Mouse (Mus musculus): Measurements from ENCODE around the gene Cdk6. TPM values are rescaled to one million over a fixed set of nuclear protein-coding genes. Genes with fewer than 3 reads are reported as not detected.

Cdk6 gene
- polyA plus RNA-seq (2012; fragmentation: generic; extraction: Trizol): 8.9 TPM

DNA sequence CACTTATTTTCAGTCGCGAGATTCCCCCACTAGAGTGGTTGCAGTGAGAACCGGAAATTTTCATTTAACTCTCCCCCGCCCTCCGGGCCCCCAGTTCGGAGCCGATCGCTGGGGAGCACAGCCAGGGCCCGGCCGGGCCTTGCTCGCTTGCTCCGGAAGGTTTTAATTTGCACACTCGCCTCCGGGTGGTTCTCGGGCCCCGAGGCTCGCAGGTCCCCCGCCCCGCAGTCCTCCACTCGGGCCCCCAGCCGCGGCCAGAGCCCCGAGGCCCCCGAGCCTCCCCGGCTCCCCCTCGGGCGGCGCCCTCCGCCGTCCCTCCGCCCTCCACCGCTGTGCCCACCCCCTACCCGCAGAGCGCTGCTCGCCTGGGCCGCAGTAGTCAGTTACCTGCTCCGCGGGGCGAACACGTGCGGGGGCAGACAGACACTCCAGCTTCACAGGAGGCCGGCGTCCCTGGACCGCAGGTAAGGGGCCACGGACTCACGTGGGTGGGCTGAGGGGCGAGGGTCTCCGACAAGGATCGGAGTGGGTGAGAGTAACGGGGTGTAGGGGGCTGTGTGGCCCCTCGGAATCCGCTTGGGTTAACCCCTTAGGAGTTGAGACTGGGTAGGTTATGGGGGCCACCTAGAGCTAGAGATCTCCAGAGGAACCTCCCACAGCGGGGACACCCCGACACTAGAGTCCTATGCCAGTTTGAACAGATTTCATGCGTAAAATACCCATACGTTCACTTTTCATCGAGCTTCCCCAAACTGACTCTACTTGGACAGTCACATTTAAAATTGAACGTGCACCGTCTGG is at the start of gene Cdk6:
Gene Cdk6 (plus strand): TSS at position 375 of the 801 bp plus-strand sequence.
- H3ac ChIP-seq (ENCODE audit: control insufficient read depth, insufficient read length): peak within 1 kb of the TSS; percentile 74
- H3K36me3 ChIP-seq (ENCODE audit: control insufficient read depth, insufficient read depth): no peaks in the 10 kb centered on the region
- peak within 1 kb of the TSS; percentile 84 for H3K4me2 ChIP-seq (ENCODE audit: low read depth)
- H3K27me3 ChIP-seq (ENCODE audit: control insufficient read depth, insufficient read depth, insufficient read length): no peaks in the 10 kb centered on the region
- peaks cover 29% of the 10 kb centered on the region for H3K79me2 ChIP-seq (ENCODE audit: control insufficient read depth, insufficient read depth)
- H3K4me3 ChIP-seq: peak within 1 kb of the TSS; percentile 99
- TF ChIP-seq POLR2A (IDR thresholded peaks at IDR 0.05; ENCODE audit: insufficient read length, low read depth) (peak; percentile 54), CEBPB (IDR thresholded peaks at IDR 0.05; ENCODE audit: insufficient read depth, poor library complexity, severe bottlenecking) (no peak), TCF12 (IDR thresholded peaks at IDR 0.05; ENCODE audit: insufficient read depth, poor library complexity, severe bottlenecking) (no peak), SRF (IDR thresholded peaks at IDR 0.05; ENCODE audit: control insufficient read depth, insufficient read length, low read depth) (no peak)

GRCm38 (mm10) chr5:3293666-3294065 is 47.6 kb upstream of the Cdk6 start:
- H3K36me3 ChIP-seq (ENCODE audit: control insufficient read depth, insufficient read depth): no peaks in the 10 kb centered on the region
- H3K79me2 ChIP-seq (ENCODE audit: control insufficient read depth, insufficient read depth): no peaks in the 10 kb centered on the region
- no peaks in the 10 kb centered on the region for H3K27me3 ChIP-seq (ENCODE audit: control insufficient read depth, insufficient read depth, insufficient read length)
- no peak overlapping the region for H3K4me2 ChIP-seq (ENCODE audit: low read depth)
- no peak for TF ChIP-seq MYOD1 (IDR thresholded peaks at IDR 0.05; ENCODE audit: control insufficient read depth in 1 of 3, insufficient read length in 2 of 3, low read depth in 2 of 3)
- TF ChIP-seq USF1 (IDR thresholded peaks at IDR 0.05; ENCODE audit: low read depth): no peak
- TF ChIP-seq MAX (IDR thresholded peaks at IDR 0.05; ENCODE audit: low read depth): no peak
- no peak for TF ChIP-seq TCF3 (IDR thresholded peaks at IDR 0.05; ENCODE audit: insufficient read length, low read depth)
- no peak overlapping the region for H3ac ChIP-seq (ENCODE audit: control insufficient read depth, insufficient read length)
- no peak overlapping the region for H3K4me3 ChIP-seq

GRCm38 (mm10) chr5:3300801-3301457 is 40.4 kb upstream of the Cdk6 start:
- no peaks in the 10 kb centered on the region for H3K27me3 ChIP-seq (ENCODE audit: control insufficient read depth, insufficient read depth, insufficient read length)
- TF ChIP-seq MYOD1 (IDR thresholded peaks at IDR 0.05; ENCODE audit: control insufficient read depth in 1 of 3, insufficient read length in 2 of 3, low read depth in 2 of 3): peak; percentile 88 to 99 (median 99)
- TF ChIP-seq POLR2AphosphoS2 (IDR thresholded peaks at IDR 0.05; ENCODE audit: insufficient read length, low read depth): peak; percentile 50
- peak; percentile 49 for TF ChIP-seq TCF3 (IDR thresholded peaks at IDR 0.05; ENCODE audit: insufficient read length, low read depth)
- TF ChIP-seq POLR2A (IDR thresholded peaks at IDR 0.05; ENCODE audit: insufficient read length, low read depth): peak; percentile 62
- TF ChIP-seq CEBPB (IDR thresholded peaks at IDR 0.05; ENCODE audit: insufficient read depth, poor library complexity, severe bottlenecking): no peak
- no peak for TF ChIP-seq E2F4 (IDR thresholded peaks at IDR 0.05; ENCODE audit: insufficient read depth)
- TF ChIP-seq SRF (IDR thresholded peaks at IDR 0.05; ENCODE audit: control insufficient read depth, insufficient read length, low read depth): no peak
- TF ChIP-seq REST (IDR thresholded peaks at IDR 0.05; ENCODE audit: insufficient read depth, insufficient read length): no peak
- TF ChIP-seq TCF12 (IDR thresholded peaks at IDR 0.05; ENCODE audit: insufficient read depth, poor library complexity, severe bottlenecking): peak; percentile 65
- TF ChIP-seq MYOG (IDR thresholded peaks at IDR 0.05; ENCODE audit: control insufficient read depth in 1 of 3, insufficient read depth in 1 of 3, insufficient read length in 2 of 3, low read depth in 2 of 3): peak in 2 of 3 experiments; percentile 30 to 83
- peak; percentile 25 for TF ChIP-seq USF1 (IDR thresholded peaks at IDR 0.05; ENCODE audit: low read depth)
- no peak for TF ChIP-seq MAX (IDR thresholded peaks at IDR 0.05; ENCODE audit: low read depth)
- no peak overlapping the region for H3ac ChIP-seq (ENCODE audit: control insufficient read depth, insufficient read length)
- H3K4me2 ChIP-seq (ENCODE audit: low read depth): peak overlapping the region; percentile 94
- no peaks in the 10 kb centered on the region for H3K36me3 ChIP-seq (ENCODE audit: control insufficient read depth, insufficient read depth)
- no peaks in the 10 kb centered on the region for H3K79me2 ChIP-seq (ENCODE audit: control insufficient read depth, insufficient read depth)
- no peak overlapping the region for H3K4me3 ChIP-seq

- Histone ChIP-seq H3ac (ENCODE audit: control insufficient read depth, insufficient read length) (no peak overlapping the region), H3K4me2 (ENCODE audit: low read depth) (peak overlapping the region; percentile 94), H3K36me3 (ENCODE audit: control insufficient read depth, insufficient read depth) (no peaks in the 10 kb centered on the region), H3K27me3 (ENCODE audit: control insufficient read depth, insufficient read depth, insufficient read length) (no peaks in the 10 kb centered on the region), H3K79me2 (ENCODE audit: control insufficient read depth, insufficient read depth) (no peaks in the 10 kb centered on the region), H3K4me3 (no peak overlapping the region)
- TF ChIP-seq USF1 (IDR thresholded peaks at IDR 0.05; ENCODE audit: low read depth) (no peak), E2F4 (IDR thresholded peaks at IDR 0.05; ENCODE audit: insufficient read depth) (no peak), MAX (IDR thresholded peaks at IDR 0.05; ENCODE audit: low read depth) (no peak), POLR2A (IDR thresholded peaks at IDR 0.05; ENCODE audit: insufficient read length, low read depth) (no peak), MYOD1 (IDR thresholded peaks at IDR 0.05; ENCODE audit: control insufficient read depth in 1 of 3, insufficient read length in 2 of 3, low read depth in 2 of 3) (no peak), TCF3 (IDR thresholded peaks at IDR 0.05; ENCODE audit: insufficient read length, low read depth) (no peak), MYOG (IDR thresholded peaks at IDR 0.05; ENCODE audit: control insufficient read depth in 1 of 3, insufficient read depth in 1 of 3, insufficient read length in 2 of 3, low read depth in 2 of 3) (no peak), REST (IDR thresholded peaks at IDR 0.05; ENCODE audit: insufficient read depth, insufficient read length) (no peak), TCF12 (IDR thresholded peaks at IDR 0.05; ENCODE audit: insufficient read depth, poor library complexity, severe bottlenecking) (no peak), CEBPB (IDR thresholded peaks at IDR 0.05; ENCODE audit: insufficient read depth, poor library complexity, severe bottlenecking) (no peak), SRF (IDR thresholded peaks at IDR 0.05; ENCODE audit: control insufficient read depth, insufficient read length, low read depth) (no peak), POLR2AphosphoS2 (IDR thresholded peaks at IDR 0.05; ENCODE audit: insufficient read length, low read depth) (no peak)
Measured at GRCm38 (mm10) chr5:3301535-3301934, 39.8 kb upstream of the Cdk6 start.

Measured in myocyte (in vitro differentiated cells).